Mouse (Mus musculus): ENCODE measurements around the gene Cd70.

DNA sequence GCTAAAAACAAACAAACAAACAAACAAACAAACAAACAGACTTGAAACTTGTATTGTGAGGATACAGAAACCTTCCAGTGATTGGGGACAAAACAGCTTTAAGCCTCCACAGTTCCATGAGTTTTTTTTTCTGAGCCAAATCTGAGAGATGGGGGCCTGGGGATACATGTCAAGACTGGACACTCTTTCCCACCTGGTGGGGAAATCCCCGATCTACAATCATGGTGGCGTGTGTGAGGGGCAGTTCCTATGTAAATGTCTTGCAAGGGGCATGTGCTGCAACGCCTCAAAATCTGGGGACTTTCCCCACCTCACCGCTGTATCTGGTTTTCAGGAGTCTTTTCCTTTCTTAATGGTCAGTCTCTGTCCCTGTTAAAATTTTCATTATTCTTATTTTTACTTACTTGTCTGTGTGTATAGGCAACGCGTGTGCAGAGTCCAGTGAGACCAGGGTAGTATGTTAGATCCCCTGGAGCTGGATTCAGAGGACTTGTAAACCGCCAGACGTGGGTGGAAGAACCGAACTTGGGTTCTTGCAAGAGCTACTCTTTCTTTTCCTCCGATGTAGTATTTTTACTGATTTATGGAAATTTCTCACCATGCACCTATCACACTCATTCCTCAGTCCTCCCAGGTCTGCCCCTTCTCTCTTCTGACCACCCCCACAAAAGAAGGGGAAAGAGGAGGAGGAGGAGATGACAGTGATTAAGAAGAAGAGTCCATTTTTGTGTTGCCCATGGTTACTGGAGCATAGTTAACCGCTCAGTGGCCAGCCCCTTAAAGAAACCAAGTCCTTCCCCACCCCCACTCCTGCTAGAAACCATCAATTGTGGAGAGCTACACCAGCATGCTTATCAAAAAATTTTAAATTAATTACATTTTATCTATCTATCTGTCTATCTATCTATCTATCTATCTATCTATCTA lies 26.1 kb downstream of the Cd70 start:
- TF ChIP-seq CTCF (IDR thresholded peaks at IDR 0.05; ENCODE audit: control insufficient read depth, insufficient read depth, low read length), result no peak
- TF ChIP-seq POLR2A (IDR thresholded peaks at IDR 0.05; ENCODE audit: borderline replicate concordance, control insufficient read depth, low read depth, low read length), result no peak
